Mouse (Mus musculus) adrenal gland, postnatal 14 days (tissue): ENCODE data around the gene Cabp2. TPM values are rescaled to one million over a fixed set of nuclear protein-coding genes. Genes with fewer than 3 reads are reported as not detected.

ENCODE experiments used
- DNase-seq: peaks from one replicate; pipeline ENCODE4 v3.0.0; 2021; ENCODE audit warnings: mixed read lengths
- total RNA-seq: library from RNA; stranded (reverse); gene quantifications from 2 replicates; pipeline ENCODE4 v1.2.3, GENCODE M21; 2021

Gene Cabp2
- total RNA-seq, 1 experiment from 2014 or later, result not detected

DNA sequence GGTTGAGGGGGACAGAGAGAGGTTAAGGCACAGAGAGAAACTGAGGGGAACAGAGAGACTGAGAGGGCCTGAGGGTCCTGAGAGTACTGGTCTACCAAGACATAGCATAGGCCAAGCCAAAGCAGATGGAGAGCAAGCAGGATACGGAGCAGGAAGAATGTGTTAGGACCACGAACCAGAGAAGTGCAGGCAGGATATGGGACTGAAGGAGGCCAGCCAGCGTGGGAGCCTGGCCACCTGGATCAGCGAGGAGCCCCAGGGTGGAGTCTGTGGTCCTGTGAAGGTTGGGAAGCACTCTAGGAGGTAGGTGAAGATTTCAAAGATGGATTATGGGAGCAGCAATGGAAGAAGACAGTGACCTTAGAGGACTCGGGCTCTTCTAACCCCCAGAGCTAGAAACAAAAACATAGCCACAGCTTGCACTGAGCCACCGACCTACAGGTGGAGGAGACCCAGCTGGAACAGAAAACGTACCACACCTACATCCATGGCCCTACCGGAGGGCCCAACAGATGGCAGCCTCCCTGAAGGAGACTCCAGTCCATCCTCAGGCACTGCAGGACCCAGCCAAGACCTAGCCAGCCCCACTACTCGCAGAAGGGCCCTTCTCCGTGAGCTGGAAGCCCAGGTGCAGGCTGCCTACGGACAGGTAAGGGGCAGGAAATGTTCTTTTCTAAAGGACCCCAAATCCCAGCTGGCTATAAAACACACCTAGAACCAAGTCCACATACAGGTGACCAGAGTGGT, 1.0 kb downstream of the Cabp2 start:
- DNase-seq, result peak; percentile 1

DNA sequence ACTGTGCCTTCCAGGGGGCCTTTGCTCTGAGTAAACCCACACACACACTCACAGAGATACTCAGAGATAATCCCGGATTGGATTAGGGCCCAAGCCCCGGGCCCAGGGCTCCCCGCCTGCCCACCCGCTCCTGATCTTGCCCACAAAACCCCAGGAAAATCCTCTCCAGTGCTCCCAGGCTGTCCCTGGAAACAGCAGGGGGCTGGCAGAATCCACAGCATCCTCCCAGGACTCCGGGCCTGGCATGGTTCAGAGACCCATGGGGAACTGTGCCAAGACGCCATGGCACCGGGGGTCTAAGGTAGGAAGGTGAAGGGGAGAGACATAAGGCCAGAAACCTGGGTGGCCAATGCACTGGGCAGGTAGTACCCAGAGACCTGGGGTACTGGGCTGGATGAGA, 1.9 kb downstream of the Cabp2 start:
- DNase-seq, result peak; percentile 2

DNA sequence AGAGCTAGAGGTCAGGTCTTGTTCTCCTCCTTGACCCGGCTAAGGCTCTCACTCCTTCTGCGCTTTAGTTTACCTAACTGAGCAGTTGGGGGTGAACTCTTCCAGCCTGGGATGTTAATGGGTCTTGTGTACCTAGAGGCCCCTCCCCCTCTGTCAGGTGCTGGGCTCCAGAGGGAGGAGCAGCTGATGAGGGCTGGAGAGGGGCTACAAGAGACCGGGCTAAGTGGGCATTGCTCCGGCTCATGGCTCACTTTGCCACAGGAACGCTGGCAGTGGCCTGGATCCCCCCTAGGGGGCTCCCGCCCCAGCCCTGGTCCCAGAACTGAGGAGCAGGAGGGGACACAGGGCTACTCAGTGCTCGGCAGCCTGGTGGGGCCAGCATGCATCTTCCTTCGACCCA, 2.4 kb downstream of the Cabp2 start:
- DNase-seq, result no peak

DNA sequence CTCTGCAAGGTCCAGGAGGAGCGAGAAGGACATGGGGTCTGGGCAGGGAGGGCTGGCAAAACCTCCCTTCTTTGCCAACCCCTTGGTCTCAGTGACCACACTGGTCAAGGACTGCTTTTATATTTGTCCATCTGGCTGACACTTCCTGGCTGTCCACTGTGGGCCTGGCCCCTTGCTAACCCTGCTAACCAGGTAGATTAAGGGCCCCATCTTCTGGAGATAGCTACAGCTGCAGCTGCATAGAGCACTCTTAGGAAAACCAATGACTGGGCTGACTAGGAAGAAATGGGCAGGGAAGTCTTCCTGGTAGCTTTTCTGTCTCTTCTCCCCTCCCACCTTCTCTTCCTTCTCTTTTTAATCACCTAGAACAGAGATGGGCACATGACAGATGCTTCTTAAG, 3.6 kb downstream of the Cabp2 start:
- DNase-seq, result peak; percentile 56

DNA sequence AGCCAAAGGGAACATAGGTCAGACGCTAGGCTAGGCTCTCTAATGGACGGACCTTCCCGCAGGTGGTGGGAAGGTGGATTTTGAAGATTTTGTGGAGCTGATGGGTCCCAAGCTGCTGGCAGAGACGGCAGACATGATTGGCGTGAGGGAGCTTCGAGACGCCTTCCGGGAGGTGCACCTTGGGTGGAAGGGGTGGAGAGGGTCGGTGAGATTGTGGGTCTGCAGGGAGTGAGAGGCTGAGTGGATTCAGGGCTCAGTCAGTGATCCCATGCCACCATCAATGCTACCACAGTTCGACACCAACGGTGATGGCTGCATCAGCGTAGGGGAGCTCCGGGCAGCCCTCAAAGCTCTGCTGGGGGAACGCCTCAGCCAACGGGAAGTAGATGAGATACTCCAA, 4.8 kb downstream of the Cabp2 start:
- DNase-seq, result peak; percentile 2

DNA sequence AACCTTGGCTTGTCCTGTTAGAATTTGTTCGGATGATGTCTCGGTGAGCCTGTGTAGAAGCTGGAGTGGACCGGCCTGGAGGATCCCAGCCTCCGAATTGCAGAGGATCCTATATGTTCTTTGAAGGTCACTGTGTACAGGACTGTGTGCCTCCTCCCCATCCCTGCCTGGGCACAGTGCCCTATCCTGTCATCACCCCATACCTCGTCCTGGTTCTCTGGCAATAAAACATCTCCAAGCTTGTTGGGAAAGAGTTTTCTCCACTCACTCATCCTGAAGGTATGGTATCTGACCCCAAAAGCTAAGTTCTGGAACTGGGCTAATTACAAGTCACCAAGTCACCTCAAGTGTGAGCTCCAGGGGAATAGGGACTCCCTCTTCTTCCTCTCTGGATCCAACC, 5.7 kb downstream of the Cabp2 start:
- DNase-seq, result peak; percentile 5

DNA sequence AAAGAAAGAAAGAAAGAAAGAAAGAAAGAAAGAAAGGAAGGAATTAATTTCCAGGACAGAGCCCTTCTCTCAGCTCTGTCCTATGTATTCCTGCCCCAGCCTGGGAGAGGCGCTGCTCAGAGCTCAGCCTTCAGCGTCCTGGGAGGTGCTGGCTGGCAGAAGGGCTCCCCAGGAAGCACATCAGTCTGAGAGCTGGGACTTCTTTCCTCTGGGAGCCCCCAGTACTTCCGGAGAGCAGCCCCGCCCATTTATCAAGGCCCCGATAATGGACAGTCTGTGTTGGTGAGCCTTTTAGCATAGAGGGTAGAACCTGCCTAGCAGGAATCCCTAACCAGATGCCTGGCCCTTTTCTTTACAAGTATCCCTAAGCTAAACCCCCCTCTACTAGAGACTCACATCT, 6.8 kb downstream of the Cabp2 start:
- peak; percentile 4 for DNase-seq

DNA sequence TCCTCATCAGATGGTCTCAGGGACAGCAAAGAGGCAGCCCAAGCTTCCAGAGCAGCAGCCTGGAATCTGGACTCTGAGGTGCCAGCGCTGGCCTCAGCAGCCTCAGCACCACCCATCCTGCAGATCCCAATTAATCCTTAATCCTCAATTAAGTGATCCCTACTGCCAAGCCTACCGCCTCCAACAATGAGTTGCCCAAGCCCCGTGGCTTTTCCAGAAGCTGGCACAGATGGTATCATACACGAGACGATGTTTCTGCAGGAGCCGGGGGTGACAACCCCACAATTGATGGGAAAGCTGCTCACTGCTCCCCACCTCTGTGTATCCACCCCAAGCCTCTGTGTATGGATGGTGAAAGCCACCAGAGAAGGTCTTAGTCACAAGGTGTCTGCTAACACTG, 7.8 kb downstream of the Cabp2 start:
- DNase-seq, result no peak

DNA sequence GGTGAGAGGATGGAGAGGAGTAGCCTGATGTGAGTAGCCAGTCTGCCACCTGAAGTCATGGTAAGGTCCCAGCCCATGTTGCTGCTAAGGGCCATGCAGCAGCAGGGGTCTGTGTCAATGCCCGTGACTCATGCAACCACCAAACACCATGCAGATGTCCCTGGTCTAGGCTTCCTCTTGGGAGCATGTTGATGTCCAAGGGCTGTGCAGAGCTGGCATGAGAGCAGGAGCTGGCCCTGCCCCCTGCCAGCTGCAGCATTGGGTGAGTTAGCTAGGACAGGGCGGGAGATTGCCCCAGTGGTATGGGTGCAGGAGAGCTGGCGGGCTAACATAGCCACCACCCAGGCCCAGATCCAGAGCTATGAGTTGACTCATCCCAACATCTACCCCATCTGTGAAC, 9.1 kb downstream of the Cabp2 start:
- DNase-seq, result no peak

DNA sequence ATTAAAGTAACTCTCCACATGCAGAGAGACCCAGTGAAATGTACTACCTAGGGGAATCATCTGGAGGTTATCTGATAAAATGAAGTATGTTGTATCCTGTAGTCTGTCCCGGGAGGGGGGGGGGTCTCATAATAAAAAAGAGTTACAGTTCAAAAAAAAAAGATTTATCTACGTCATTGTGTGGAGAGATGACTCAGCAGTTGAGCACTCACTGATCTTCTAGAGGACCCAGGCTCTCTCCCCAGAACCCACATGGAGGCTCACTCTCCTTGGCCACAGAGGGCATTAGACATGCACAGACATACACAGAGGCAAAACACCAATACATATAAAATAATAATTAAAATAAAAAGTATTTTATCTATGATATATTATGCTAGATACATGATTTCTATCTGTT, 10.0 kb downstream of the Cabp2 start:
- no peak for DNase-seq

DNA sequence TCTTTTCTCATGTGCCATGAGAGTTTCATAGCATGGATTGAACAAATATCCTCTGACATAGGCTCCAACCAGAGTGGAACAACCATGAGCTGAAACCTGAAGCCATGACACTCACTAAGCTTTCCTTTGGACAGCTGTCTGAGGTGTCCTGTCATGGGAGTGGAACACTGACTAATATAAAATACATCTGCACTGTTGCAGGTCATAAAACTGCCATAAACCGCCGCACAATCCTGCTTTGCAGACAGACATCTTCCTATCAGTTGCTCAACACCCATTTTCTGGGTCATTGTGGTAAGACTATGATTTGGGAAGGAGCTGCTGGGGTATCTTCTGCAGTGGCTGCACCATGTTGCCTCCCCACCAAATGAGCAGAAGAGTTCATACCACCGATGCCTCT, 11.4 kb downstream of the Cabp2 start:
- no peak for DNase-seq

DNA sequence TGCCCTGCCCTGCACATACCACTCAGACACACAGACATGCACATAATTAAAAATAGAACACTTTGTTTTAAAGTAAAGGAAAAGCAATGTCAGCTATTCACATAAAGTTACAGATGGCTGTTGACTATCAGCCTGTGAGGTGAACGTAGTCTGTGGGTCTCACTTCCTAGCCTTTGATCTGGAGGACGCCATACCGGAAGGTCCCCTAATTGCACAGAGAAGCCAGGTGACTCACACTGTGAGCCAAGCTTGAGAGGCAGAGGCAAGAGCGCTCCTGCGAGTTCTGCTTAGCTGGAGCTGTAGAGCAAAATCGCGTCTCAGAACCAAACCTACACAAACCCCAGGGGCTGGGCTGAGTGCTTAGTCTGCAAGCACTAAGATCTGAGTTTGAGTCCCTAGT, 12.4 kb downstream of the Cabp2 start:
- DNase-seq, result no peak

DNA sequence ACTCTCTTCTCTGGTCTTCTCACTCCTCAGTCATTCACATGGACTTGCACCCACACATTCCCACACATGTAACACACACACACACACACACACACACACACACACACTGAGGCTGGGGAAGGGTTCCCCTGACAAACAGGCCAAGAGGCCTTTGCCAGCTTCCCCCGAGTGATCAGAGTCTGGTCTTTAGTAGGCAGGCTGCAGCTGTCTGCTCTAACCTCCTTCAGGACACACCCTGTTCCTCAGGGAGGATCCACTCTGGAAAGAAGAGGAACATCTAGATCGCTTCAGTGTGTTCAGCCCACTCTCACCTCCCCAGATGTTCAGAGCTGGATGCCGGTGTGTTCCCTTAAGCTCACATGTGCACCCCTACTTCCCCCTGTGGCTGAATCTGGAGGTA, 13.0 kb downstream of the Cabp2 start:
- no peak for DNase-seq

DNA sequence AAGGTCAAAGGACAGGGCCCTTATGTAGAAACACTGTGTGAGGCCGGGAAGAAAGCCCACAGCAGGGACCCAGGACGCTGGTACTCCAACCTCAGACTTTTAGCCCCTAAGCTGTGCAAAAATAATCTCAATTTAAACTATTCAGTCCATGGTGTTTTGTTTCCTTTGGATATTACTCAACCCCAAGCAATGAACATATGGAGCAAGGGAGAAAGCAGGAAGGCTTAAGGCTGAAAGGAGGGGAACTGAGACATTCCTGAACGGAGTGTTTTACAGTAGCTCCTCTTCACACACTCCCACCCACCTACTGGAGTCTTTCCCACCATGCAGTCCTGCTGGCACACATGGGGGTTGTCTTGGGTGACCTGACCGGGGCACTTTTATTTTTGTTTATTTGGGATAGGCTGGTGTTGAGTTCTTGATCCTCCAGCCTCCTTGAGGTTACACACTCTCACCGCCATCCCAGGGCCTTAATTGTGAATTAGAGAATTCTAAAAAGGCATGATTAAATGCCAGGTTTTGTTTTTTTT, 13.5 kb downstream of the Cabp2 start:
- no peak for DNase-seq

DNA sequence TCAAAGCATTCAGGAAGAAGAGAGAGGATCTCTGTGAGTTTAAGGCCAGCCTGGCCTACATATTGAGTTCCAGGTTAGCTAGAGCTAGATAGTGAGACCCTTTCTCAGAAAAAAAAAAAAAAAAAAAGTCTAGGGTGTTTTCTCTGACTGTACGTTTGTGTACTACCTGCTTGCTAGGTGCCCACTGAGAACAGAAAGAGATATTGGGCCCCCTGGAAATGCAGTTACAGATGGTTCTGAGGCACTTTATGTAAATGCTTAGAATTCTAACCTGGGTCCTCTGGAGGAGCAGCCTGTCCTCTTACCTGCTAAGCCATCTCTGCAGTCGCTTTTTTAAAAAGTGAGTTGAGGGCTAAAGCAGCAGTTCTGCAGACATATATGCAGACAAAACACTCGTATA, 14.4 kb downstream of the Cabp2 start:
- no peak for DNase-seq

DNA sequence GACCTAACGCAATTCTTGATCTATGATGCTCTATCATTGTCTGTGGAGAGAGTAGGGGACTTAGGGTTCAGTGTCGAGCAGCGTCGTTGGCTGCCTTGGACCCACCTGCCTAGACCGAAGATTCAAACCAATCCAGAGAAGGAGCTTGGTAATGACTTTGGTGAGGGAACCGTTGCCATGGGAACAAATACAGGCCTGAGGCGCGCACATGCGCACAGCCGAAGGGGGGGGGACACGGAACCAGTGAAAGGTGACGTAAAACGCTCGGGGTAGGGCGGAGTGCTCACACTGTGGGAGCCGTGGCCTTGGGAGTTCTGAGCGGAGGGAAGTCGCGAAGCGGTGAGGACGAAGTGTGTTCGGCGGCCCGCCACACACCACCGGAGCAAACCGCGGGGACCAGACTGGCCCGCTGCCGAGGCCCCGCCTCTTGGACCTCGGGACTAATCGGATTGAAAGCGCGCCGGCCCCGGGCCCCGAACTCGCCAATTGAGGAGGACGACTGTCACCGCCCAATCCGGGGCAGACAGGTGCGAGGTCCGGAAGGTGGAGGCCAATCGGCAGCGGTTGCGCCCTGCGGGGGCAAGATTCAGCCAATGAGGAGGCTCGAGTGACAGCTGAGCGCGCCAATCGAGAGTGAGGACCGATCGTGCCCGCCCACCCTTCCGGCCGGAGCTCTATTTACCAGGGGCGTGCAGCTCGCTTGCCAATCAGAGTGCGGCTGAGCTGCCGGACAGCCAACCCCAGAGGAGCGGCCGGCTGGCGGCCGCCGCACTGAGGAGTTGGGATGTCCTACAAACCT, 15.5 kb downstream of the Cabp2 start, which contains the start of gene Cdk2ap2:
Cdk2ap2 (plus strand) TSS at position 541 of the 799 bp plus-strand sequence.
- DNase-seq, result peak; percentile 99

DNA sequence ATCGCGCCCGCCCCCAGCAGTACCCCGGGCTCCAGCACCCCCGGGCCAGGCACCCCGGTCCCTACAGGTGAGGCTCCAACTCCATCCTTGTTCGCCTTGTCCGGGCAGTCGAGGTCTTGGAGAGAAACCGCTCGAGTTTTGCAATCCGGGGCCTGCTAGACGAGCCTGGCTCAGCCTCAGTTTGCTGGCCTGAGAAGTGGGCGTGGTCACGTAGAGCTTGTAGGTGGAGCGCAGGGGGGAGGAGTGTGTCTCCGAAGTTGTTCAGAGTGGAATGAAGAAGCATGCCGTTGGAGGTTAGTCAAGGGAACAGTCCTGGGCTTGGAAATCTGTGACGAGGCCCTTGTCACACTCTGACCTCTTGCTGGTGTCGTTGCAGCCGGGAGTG, 16.1 kb downstream of the Cabp2 start:
- DNase-seq, result no peak

DNA sequence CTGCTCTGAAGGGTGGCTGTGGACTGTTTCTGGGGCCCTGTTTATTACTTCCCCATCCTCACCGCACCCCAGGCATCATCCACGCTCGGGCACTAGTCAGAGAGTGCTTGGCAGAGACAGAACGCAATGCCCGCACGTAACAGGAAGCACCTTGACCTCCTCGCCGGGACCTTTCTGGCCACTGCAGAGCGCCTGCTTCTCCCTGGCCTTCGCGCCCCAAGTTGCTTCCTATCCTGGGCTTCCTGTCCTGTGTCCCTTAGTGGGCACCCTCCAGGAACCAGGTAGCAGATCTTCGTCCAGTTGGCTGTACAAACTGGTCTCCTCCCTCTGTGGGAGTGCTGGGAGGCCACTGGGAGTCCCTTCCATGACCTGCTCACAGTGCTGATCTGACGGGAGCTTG, 17.0 kb downstream of the Cabp2 start:
- DNase-seq, result peak; percentile 36

DNA sequence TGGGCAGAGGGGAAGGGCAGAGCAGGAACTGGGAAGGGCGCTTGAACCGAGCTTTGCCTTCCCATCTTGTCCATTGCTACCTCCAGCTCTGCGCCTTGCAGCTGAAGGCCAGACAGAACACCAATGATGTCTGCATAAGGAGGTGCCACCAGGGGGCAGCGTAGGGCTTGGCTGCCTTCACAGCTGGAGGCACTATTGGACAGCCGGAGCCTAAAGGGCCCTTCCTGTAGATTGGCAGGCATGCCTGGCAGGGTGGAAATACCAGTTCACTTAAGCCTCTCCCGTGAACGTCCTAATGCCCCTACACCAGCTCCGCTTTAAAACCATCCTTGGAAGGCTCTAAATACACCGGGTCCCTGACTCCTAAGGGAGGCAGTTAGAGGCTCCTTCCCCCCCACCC, 17.7 kb downstream of the Cabp2 start:
- peak; percentile 96 for DNase-seq

DNA sequence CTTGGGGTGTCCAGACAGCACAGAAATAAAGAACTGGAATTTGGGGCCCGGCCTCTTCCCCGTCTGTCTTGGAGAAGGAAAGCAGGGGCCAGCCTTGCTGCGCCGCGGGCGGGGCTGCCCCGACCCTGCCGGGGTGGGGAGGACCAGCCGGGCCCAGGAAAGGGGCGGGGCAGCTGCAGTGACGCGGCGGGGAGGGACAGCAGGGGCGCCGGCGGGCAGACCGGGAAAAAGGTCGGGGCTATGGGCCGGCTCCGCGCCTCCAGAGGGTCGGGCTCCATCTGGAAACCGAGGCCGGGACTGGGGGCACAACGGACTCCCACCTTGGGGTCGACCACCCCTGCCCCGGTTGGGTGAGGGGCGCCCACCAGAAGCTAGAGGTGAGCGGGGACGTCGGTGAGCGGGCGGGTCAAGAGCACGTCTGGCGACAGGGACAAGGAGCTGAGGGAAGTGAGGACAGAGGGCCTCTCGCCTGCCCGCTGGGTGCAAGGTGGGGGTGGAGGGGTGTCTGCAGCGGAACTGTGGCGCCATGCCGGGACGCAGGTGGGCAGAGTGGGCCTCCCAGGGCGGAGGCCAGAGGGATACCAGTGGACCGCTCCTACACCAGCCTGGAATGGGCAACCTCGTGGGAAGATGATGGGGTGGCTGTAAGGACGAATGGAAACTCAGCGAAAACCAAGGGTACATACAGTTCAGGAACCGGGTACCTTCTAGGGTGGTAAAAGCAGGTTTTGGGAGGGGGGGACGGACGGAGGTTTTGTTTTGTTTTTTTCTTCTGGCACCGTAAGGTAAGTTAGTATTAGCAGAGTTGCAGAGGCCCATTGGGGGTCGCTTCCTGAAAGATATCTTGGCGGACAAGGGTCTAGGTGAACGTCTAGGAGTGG, 18.7 kb downstream of the Cabp2 start, which contains the start of gene Pitpnm1:
Pitpnm1 (plus strand) TSS at position 162 of the 881 bp plus-strand sequence.
- peak; percentile 90 for DNase-seq

DNA sequence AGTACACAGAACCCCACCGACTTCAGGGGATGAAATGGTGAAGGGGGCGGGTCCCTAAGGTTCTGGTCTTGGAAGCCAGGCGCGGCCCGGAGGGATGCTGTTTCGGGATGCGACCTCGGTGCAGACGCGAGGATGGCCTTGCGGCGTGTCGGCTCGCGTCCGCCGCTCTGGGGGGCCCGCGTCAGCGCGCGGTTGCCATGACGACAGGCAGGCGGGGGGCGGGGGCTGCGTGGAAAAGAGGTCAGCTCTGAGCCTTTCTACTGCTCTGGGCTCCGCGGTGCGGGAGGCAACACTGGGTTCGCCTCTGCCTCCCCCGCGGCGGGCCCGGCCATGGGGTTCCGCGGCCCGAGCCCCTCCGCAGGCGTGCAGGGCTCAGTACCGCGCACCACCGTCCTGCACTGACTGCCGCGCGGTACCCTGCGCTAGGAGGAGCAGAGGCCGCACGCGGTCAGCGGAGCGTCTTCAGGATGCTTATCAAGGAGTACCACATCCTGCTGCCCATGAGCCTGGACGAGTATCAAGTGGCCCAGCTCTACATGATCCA, 19.4 kb downstream of the Cabp2 start:
- DNase-seq, result peak; percentile 85

DNA sequence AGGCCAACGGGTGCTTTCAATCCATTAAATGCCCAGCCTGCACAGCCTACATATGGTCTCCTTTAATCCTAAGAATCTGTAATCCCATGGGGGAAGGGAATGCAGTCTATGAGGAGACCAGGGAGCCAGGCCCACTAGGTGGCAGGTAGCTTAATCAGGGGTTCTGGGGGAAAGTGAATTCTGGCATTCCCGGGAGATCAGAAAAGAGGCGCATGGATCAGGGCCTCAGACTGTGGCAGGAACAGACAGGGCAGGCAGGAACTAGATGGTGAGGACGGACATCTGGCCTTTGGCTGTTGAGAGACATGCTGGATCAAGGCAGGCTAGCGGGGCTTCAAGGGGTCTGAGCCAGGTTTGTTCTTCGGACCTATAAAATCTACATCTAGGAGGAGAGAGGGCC, 20.1 kb downstream of the Cabp2 start:
- no peak for DNase-seq
